Mouse (Mus musculus): ENCODE results near the gene Pappa2. TPM values are rescaled to one million over a fixed set of nuclear protein-coding genes. Genes with fewer than 3 reads are reported as not detected.

Pappa2 gene
- polyA plus RNA-seq, 1 experiment from 2014 or later = 0.18 TPM

DNA sequence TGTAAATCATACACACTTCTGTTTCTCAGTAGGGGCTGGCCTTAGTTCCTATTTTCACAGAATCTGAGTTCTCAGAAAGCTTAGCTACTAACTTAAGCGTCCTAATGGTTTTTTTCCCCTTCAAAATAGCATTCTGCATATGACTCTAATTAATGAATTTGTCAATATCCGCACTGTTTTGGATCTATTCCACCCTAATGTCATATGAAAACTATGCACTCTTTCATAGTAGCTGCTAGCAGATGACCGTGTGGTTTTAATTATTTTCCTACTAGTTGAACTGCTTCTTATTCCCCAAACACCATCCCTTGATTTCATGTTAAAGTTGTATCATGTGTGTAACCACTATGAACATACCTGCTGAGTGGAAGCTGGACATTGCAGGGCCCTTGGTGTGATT is 314.3 kb downstream of the Pappa2 start:
- no peak for ATAC-seq
- H3K4me1 ChIP-seq = no peaks in the 10 kb centered on the region
- 54% methylated on average over 3 of the region's 3 CpGs for WGBS (ENCODE audit: insufficient replicate concordance)

More for the DNA sequence above, 314.3 kb downstream of the Pappa2 start:
- no peaks in the 10 kb centered on the region for H3K27me3 ChIP-seq (replicated peaks)
- H3K9me3 ChIP-seq (replicated peaks) = no peaks in the 10 kb centered on the region
- H3K36me3 ChIP-seq = no peaks in the 10 kb centered on the region
- no peak overlapping the region for H3K27ac ChIP-seq
- no peak overlapping the region for H3K9ac ChIP-seq
- H3K4me3 ChIP-seq = no peak overlapping the region
- no peak overlapping the region for H3K4me2 ChIP-seq
